Mouse (Mus musculus) CH12.LX (cell line): ENCODE results near the gene Apoc4.

ENCODE experiments used
- CTCF ChIP-seq, 2 experiments: IDR thresholded peaks in 1 of 2; conservative IDR thresholded peaks in 1 of 2; 2 replicates each; pipeline ENCODE4 v1.5.1; 2011 to 2012; ENCODE audit warnings: low read depth in 2 of 2, low read length in 2 of 2, improper control_type of control experiment in 1 of 2, inconsistent platforms in 1 of 2, mild to moderate bottlenecking in 1 of 2, moderate library complexity in 1 of 2
- ELF1 ChIP-seq: IDR thresholded peaks from 2 replicates; pipeline ENCODE4 v1.6.1; 2014; ENCODE audit warnings: low read depth, mild to moderate bottlenecking, inconsistent platforms, low read length, improper control_type of control experiment
- NELFE ChIP-seq: IDR thresholded peaks from 2 replicates; pipeline ENCODE4 v1.6.1; 2011; ENCODE audit warnings: low read depth, low read length, improper control_type of control experiment
- NRF1 ChIP-seq: IDR thresholded peaks from 2 replicates; pipeline ENCODE4 v1.6.1; 2014; ENCODE audit warnings: low read depth, mild to moderate bottlenecking, inconsistent platforms, low read length, improper control_type of control experiment, moderate library complexity
- POLR2A ChIP-seq: IDR thresholded peaks from 2 replicates; pipeline ENCODE4 v1.6.1; 2011; ENCODE audit warnings: low read depth, mild to moderate bottlenecking, improper control_type of control experiment, low read length
- TCF12 ChIP-seq: IDR thresholded peaks from 2 replicates; pipeline ENCODE4 v1.6.1; 2014; ENCODE audit warnings: low read depth, mild to moderate bottlenecking, inconsistent platforms, low read length, improper control_type of control experiment

GRCm38 (mm10) chr7:19719200-19719599 is 37.9 kb upstream of the Apoc4 start:
- TF ChIP-seq CTCF (conservative IDR thresholded peaks at IDR 0.05 in 1 of 2, IDR thresholded peaks at IDR 0.05 in 1 of 2; ENCODE audit: low read depth in 2 of 2, low read length in 2 of 2) (no peak), POLR2A (no peak), NELFE (no peak), ELF1 (no peak), NRF1 (no peak), TCF12 (no peak)
